Mouse (Mus musculus) erythroblast, embryonic 14.5 days (primary cell): Measurements from ENCODE around the gene Tmem114.

Experiments
- GATA1 ChIP-seq: IDR thresholded peaks from 2 replicates; pipeline ENCODE4 v1.6.1; 2012; ENCODE audit warnings: low read length, inconsistent platforms, mixed read lengths
- TAL1 ChIP-seq: IDR thresholded peaks from 3 replicates; pipeline ENCODE4 v1.6.1; 2012; ENCODE audit warnings: low read length, inconsistent platforms, mixed read lengths

DNA sequence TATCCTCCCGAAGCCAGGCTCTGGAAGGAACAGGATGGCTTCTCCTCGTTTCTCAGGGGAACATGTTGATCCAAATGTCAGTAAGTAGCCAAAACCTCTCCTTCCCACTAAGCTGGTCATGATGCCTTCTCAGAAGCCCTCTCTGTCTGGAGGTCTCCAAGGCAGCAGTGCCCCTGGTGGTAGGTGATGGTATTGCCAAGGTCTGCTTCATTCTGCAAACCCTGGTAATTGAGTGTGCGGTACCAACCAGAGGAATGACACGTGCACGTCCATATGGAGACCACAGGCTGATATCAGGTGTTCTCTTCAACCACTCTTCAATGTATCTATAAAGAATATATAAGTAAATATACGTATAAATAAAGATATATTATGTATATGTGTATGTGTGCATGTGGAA lies 34.2 kb upstream of the Tmem114 start:
- TF ChIP-seq TAL1 = no peak
- no peak for TF ChIP-seq GATA1
